Mouse (Mus musculus): ENCODE measurements around the gene Taok3. TPM values are rescaled to one million over a fixed set of nuclear protein-coding genes. Genes with fewer than 3 reads are reported as not detected.

Gene Taok3
- total and polyA plus RNA-seq, 2 experiments from 2014 or later, result 30.1 to 61.9 TPM

GRCm38 (mm10) chr5:117159326-117159725 lies 39.4 kb downstream of the Taok3 start:
- Histone ChIP-seq H3K9me3 (ENCODE audit: low read length) (no peaks in the 10 kb centered on the region), H3K9ac (replicated peaks; ENCODE audit: low read length, poor library complexity, severe bottlenecking) (no peak overlapping the region), H3K27me3 (ENCODE audit: insufficient read depth, low read length) (no peaks in the 10 kb centered on the region), H3K36me3 (ENCODE audit: insufficient read depth, low read length) (no peaks in the 10 kb centered on the region), H3K4me1 (ENCODE audit: insufficient read depth, low read length) (no peaks in the 10 kb centered on the region), H3K27ac (ENCODE audit: low read depth, low read length) (no peak overlapping the region), H3K4me3 (ENCODE audit: low read depth, low read length) (no peak overlapping the region), H3K4me2 (ENCODE audit: low read depth, low read length, poor library complexity, severe bottlenecking) (no peak overlapping the region)
- no peak for ATAC-seq (ENCODE audit: low FRiP score)
- DNase-seq (ENCODE audit: low spot score), result no peak
- TF ChIP-seq CTCF (IDR thresholded peaks at IDR 0.05), result no peak
- whole genome bisulfite sequencing, result 70% methylated on average over 8 of the region's 8 CpGs

- DNase-seq (ENCODE audit: low spot score) (no peak), ATAC-seq (ENCODE audit: low FRiP score) (no peak)
- no peak for TF ChIP-seq CTCF (IDR thresholded peaks at IDR 0.05)
- Histone ChIP-seq H3K9ac (replicated peaks; ENCODE audit: low read length, poor library complexity, severe bottlenecking) (no peak overlapping the region), H3K27ac (ENCODE audit: low read depth, low read length) (no peak overlapping the region), H3K4me2 (ENCODE audit: low read depth, low read length, poor library complexity, severe bottlenecking) (no peak overlapping the region), H3K36me3 (ENCODE audit: insufficient read depth, low read length) (no peaks in the 10 kb centered on the region), H3K4me3 (ENCODE audit: low read depth, low read length) (no peak overlapping the region), H3K9me3 (ENCODE audit: low read length) (no peaks in the 10 kb centered on the region), H3K4me1 (ENCODE audit: insufficient read depth, low read length) (no peaks in the 10 kb centered on the region), H3K27me3 (ENCODE audit: insufficient read depth, low read length) (no peaks in the 10 kb centered on the region)
- WGBS, result 52% methylated on average over 6 of the region's 6 CpGs
Measured at GRCm38 (mm10) chr5:117159805-117160291, 39.9 kb downstream of the Taok3 start.

DNA sequence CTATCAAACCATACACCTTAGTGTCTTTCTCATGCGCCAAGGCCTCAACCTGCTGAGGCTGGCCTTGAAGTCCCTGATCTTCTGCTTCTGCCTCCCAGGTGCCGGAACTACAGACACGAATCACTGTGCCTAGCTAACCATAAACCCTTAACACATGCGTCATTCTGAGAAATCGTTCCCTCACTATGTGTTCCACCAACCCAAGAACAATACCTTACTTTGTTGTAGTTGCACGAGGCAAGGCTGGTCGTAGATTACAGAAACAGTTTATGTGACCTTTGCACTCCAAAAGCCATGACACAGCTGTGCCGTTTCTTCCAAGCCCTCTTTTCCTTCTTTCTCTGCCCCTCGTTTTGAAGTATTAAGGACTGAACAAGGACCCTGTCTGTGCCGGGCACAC lies 40.6 kb downstream of the Taok3 start:
- H3K9me3 ChIP-seq (ENCODE audit: low read length), result no peaks in the 10 kb centered on the region
- WGBS, result 76% methylated on average over 10 of the region's 10 CpGs
- no peaks in the 10 kb centered on the region for H3K36me3 ChIP-seq (ENCODE audit: insufficient read depth, low read length)
- H3K27ac ChIP-seq (ENCODE audit: low read depth, low read length), result no peak overlapping the region
- no peaks in the 10 kb centered on the region for H3K27me3 ChIP-seq (ENCODE audit: insufficient read depth, low read length)
- ATAC-seq (ENCODE audit: low FRiP score), result no peak
- no peak overlapping the region for H3K4me3 ChIP-seq (ENCODE audit: low read depth, low read length)
- no peak for TF ChIP-seq CTCF (IDR thresholded peaks at IDR 0.05)
- no peak for DNase-seq (ENCODE audit: low spot score)
- no peak overlapping the region for H3K4me2 ChIP-seq (ENCODE audit: low read depth, low read length, poor library complexity, severe bottlenecking)
- H3K9ac ChIP-seq (replicated peaks; ENCODE audit: low read length, poor library complexity, severe bottlenecking), result no peak overlapping the region
- H3K4me1 ChIP-seq (ENCODE audit: insufficient read depth, low read length), result no peaks in the 10 kb centered on the region

- Histone ChIP-seq H3K27ac (ENCODE audit: low read depth, low read length) (no peak overlapping the region), H3K27me3 (ENCODE audit: insufficient read depth, low read length) (no peaks in the 10 kb centered on the region), H3K4me3 (ENCODE audit: low read depth, low read length) (no peak overlapping the region), H3K4me1 (ENCODE audit: insufficient read depth, low read length) (no peaks in the 10 kb centered on the region), H3K9ac (replicated peaks; ENCODE audit: low read length, poor library complexity, severe bottlenecking) (no peak overlapping the region), H3K9me3 (ENCODE audit: low read length) (no peaks in the 10 kb centered on the region), H3K36me3 (ENCODE audit: insufficient read depth, low read length) (no peaks in the 10 kb centered on the region), H3K4me2 (ENCODE audit: low read depth, low read length, poor library complexity, severe bottlenecking) (no peak overlapping the region)
- no peak for ATAC-seq (ENCODE audit: low FRiP score)
- no peak for TF ChIP-seq CTCF (IDR thresholded peaks at IDR 0.05)
- peak; percentile 33 for DNase-seq (ENCODE audit: low spot score)
- WGBS, result 95% methylated on average over 13 of the region's 13 CpGs
Measured at GRCm38 (mm10) chr5:117163790-117164189, 43.9 kb downstream of the Taok3 start.

DNA sequence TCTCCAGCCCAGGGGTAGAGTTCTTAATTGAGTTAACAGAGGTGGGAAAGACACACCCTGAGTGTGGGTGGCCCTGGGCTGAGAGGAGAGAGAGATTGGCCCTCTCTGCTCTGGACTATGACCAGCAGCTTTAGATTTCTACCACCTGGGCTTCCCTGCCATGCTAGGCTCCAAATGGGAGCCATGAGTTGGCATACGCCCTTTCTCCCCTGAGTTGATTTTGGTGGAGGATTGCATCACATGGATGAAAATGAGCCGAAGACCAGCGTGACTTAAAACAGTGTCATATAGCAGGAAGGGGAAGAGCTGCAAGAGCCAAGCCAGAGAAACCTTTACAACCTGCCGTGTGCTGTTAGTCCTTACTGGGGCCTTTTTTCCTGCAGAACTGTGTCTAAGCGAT lies 44.6 kb downstream of the Taok3 start:
- no peak for DNase-seq (ENCODE audit: low spot score)
- no peak overlapping the region for H3K4me3 ChIP-seq (ENCODE audit: low read depth, low read length)
- ATAC-seq (ENCODE audit: low FRiP score), result no peak
- H3K36me3 ChIP-seq (ENCODE audit: insufficient read depth, low read length), result no peaks in the 10 kb centered on the region
- WGBS, result 85% methylated on average over 5 of the region's 5 CpGs
- H3K9ac ChIP-seq (replicated peaks; ENCODE audit: low read length, poor library complexity, severe bottlenecking), result no peak overlapping the region
- no peak for TF ChIP-seq CTCF (IDR thresholded peaks at IDR 0.05)
- no peak overlapping the region for H3K27ac ChIP-seq (ENCODE audit: low read depth, low read length)
- H3K4me2 ChIP-seq (ENCODE audit: low read depth, low read length, poor library complexity, severe bottlenecking), result no peak overlapping the region
- H3K9me3 ChIP-seq (ENCODE audit: low read length), result no peaks in the 10 kb centered on the region
- no peaks in the 10 kb centered on the region for H3K4me1 ChIP-seq (ENCODE audit: insufficient read depth, low read length)
- no peaks in the 10 kb centered on the region for H3K27me3 ChIP-seq (ENCODE audit: insufficient read depth, low read length)

GRCm38 (mm10) chr5:117164923-117165322 lies 45.0 kb downstream of the Taok3 start:
- no peak overlapping the region for H3K27ac ChIP-seq (ENCODE audit: low read depth, low read length)
- WGBS, result 69% methylated on average over 2 of the region's 2 CpGs
- TF ChIP-seq CTCF (IDR thresholded peaks at IDR 0.05), result no peak
- H3K27me3 ChIP-seq (ENCODE audit: insufficient read depth, low read length), result no peaks in the 10 kb centered on the region
- H3K9me3 ChIP-seq (ENCODE audit: low read length), result no peaks in the 10 kb centered on the region
- ATAC-seq (ENCODE audit: low FRiP score) (no peak), DNase-seq (ENCODE audit: low spot score) (no peak)
- H3K36me3 ChIP-seq (ENCODE audit: insufficient read depth, low read length), result no peaks in the 10 kb centered on the region
- no peaks in the 10 kb centered on the region for H3K4me1 ChIP-seq (ENCODE audit: insufficient read depth, low read length)
- H3K9ac ChIP-seq (replicated peaks; ENCODE audit: low read length, poor library complexity, severe bottlenecking), result no peak overlapping the region
- no peak overlapping the region for H3K4me3 ChIP-seq (ENCODE audit: low read depth, low read length)
- no peak overlapping the region for H3K4me2 ChIP-seq (ENCODE audit: low read depth, low read length, poor library complexity, severe bottlenecking)

All from midbrain, postnatal 0 days (tissue).